Comparison of ENCODE assay signal across 8 mouse cellular contexts in the genomic region with DNA sequence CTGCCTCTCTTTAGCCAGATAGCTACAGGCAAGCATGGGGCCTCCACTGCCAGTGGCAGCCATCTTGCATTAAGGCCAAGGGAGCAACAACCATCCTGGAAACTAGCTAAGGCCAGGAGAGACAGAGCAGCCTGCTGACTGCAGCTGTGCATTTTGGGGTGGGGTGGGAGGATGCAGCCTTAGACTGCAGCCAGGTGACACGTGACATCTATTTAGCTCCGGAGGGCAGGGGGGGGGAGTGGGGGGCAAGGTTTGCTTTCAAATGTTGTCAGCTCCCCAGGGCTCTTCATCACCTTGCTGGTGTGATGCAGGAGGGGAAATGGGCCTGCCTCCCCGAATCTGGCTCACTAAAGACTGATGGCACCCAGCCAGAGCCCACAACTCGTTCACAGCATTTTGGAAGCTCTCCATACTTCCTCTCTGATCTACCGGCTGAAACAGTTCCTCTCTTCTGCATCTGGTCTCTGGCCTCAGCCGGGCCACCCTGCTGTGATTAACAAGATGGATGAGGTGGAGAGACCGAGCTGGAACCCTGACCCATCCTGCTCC. TPM values are rescaled to one million over a fixed set of nuclear protein-coding genes. Genes with fewer than 3 reads are reported as not detected.
DNase-seq lines count a peak whose midpoint lies in the region; ATAC-seq and TF ChIP-seq lines count a peak whose summit lies in the region.

No protein-coding gene starts in this region.

- H3K36me3 ChIP-seq in heart, embryonic 10.5 days: no peaks in the 10 kb centered on the region
- no peaks in the 10 kb centered on the region for H3K36me3 ChIP-seq in MEL (ENCODE audit: control insufficient read depth in 1 of 2, insufficient read depth in 2 of 2, low read length in 2 of 2)
- no peaks in the 10 kb centered on the region for H3K36me3 ChIP-seq in hindbrain, embryonic 11.5 days (ENCODE audit: control insufficient read depth, insufficient read depth, low read length)
- H3K36me3 ChIP-seq in small intestine, adult 2 months (ENCODE audit: control insufficient read depth, insufficient read depth, low read length): no peaks in the 10 kb centered on the region

- no peak overlapping the region for H3K4me3 ChIP-seq in heart, embryonic 10.5 days
- no peak overlapping the region for H3K4me3 ChIP-seq in MEL (ENCODE audit: control insufficient read depth in 1 of 2, insufficient read depth in 1 of 2, low read depth in 2 of 2, low read length in 2 of 2)
- no peak overlapping the region for H3K4me3 ChIP-seq in hindbrain, embryonic 11.5 days (ENCODE audit: low read depth, low read length)
- no peak overlapping the region for H3K4me3 ChIP-seq in small intestine, adult 2 months (ENCODE audit: low read depth, low read length)

- TF ChIP-seq RAD21 in MEL (IDR thresholded peaks at IDR 0.05; ENCODE audit: low read depth, low read length): no peak

- WGBS in heart, embryonic 10.5 days: 11% methylated on average over 7 of the region's 7 CpGs
- 9% methylated on average over 7 of the region's 7 CpGs for WGBS in hindbrain, embryonic 11.5 days
- 1% methylated on average over 7 of the region's 7 CpGs for WGBS in small intestine, adult 2 months

- no peak for TF ChIP-seq CTCF in MEL (IDR thresholded peaks at IDR 0.05 in 2 of 3, conservative IDR thresholded peaks at IDR 0.05 in 1 of 3; ENCODE audit: control insufficient read depth in 1 of 3, insufficient read depth in 1 of 3, low read depth in 2 of 3, low read length in 3 of 3, poor library complexity in 1 of 3, severe bottlenecking in 1 of 3)
- TF ChIP-seq CTCF in small intestine, adult 2 months (IDR thresholded peaks at IDR 0.05; ENCODE audit: extremely low read depth, insufficient read length, insufficient replicate concordance, low read depth, low read length): no peak

- H3K4me1 ChIP-seq in heart, embryonic 10.5 days: peaks cover 32% of the 10 kb centered on the region
- no peaks in the 10 kb centered on the region for H3K4me1 ChIP-seq in MEL (ENCODE audit: control insufficient read depth in 1 of 2, insufficient read depth in 2 of 2, low read length in 2 of 2)
- H3K4me1 ChIP-seq in hindbrain, embryonic 11.5 days (replicated peaks; ENCODE audit: control insufficient read depth, insufficient read depth, low read length): no peaks in the 10 kb centered on the region
- peaks cover 34% of the 10 kb centered on the region for H3K4me1 ChIP-seq in small intestine, adult 2 months (ENCODE audit: control insufficient read depth, insufficient read depth, insufficient read length, low read length)

- H3K9me3 ChIP-seq in heart, embryonic 10.5 days: no peaks in the 10 kb centered on the region
- no peaks in the 10 kb centered on the region for H3K9me3 ChIP-seq in MEL (replicated peaks; ENCODE audit: insufficient read depth, low read length)
- H3K9me3 ChIP-seq in hindbrain, embryonic 11.5 days (ENCODE audit: control insufficient read depth, low read length): no peaks in the 10 kb centered on the region

- H3K27me3 ChIP-seq in heart, embryonic 10.5 days (ENCODE audit: insufficient read depth, poor library complexity, severe bottlenecking): peaks cover 10% of the 10 kb centered on the region; the same call in 1 of the 2 replicates
- H3K27me3 ChIP-seq in MEL (ENCODE audit: control insufficient read depth in 1 of 2, insufficient read depth in 2 of 2, low read length in 2 of 2): peaks cover 0 to 8% of the 10 kb centered on the region in 2 experiments; a peak in 2 of 4 replicates
- H3K27me3 ChIP-seq in hindbrain, embryonic 11.5 days (ENCODE audit: control insufficient read depth, insufficient read depth, low read length): no peaks in the 10 kb centered on the region
- no peaks in the 10 kb centered on the region for H3K27me3 ChIP-seq in small intestine, adult 2 months (ENCODE audit: control insufficient read depth, insufficient read depth, low read length)

- no peaks in the 10 kb centered on the region for H3K79me2 ChIP-seq in MEL (ENCODE audit: control insufficient read depth, insufficient read depth, low read length, poor library complexity)

- no peak overlapping the region for H3K4me2 ChIP-seq in hindbrain, embryonic 11.5 days (replicated peaks; ENCODE audit: low read depth, low read length)

- no peak overlapping the region for H3K27ac ChIP-seq in heart, embryonic 10.5 days
- H3K27ac ChIP-seq in MEL (ENCODE audit: control insufficient read depth, low read depth, low read length): no peak overlapping the region
- no peak overlapping the region for H3K27ac ChIP-seq in hindbrain, embryonic 11.5 days (ENCODE audit: low read depth, low read length)
- peak overlapping the region; percentile 61 for H3K27ac ChIP-seq in small intestine, adult 2 months (ENCODE audit: insufficient read depth, low read depth, low read length)

- DNase-seq in heart, adult 11 months: peak; percentile 98
- DNase-seq in heart, embryonic 10.5 days (ENCODE audit: low spot score): no peak
- DNase-seq in MEL (ENCODE audit: low read depth, low spot score): peak; percentile 81
- peak; percentile 86 for DNase-seq in fibroblast of lung, adult 2 months (ENCODE audit: low read depth)
- peak; percentile 24 for DNase-seq in hindbrain, embryonic 11.5 days (ENCODE audit: low spot score)
- DNase-seq in layer of hippocampus, postnatal 10 days (ENCODE audit: low spot score in 2 of 2): peak; percentile 57 to 68
- no peak for DNase-seq in cerebellum, adult 11 months

- no peak overlapping the region for H3K9ac ChIP-seq in MEL (ENCODE audit: control insufficient read depth, low read depth, low read length, poor library complexity, severe bottlenecking)
- H3K9ac ChIP-seq in hindbrain, embryonic 11.5 days (ENCODE audit: low read depth, low read length): no peak overlapping the region

- ATAC-seq in hindbrain, embryonic 11.5 days (ENCODE audit: low FRiP score): no peak

- no peak for TF ChIP-seq EP300 in MEL (IDR thresholded peaks at IDR 0.05; ENCODE audit: low read depth in 1 of 2, low read length in 2 of 2)

- TF ChIP-seq POLR2A in MEL (IDR thresholded peaks at IDR 0.05; ENCODE audit: control insufficient read depth in 1 of 2, insufficient read depth in 1 of 2, low read depth in 1 of 2, low read length in 2 of 2, poor library complexity in 1 of 2): no peak
- no peak for TF ChIP-seq POLR2A in small intestine, adult 2 months (IDR thresholded peaks at IDR 0.05; ENCODE audit: low read depth, low read length)

TF ChIP-seq in MEL, 35 proteins besides CTCF, POLR2A, EP300 and RAD21:
- 0 out of 2 replicates have a peak, but pooled peaks have one; percentile 24 for TF ChIP-seq TCF12 (IDR thresholded peaks at IDR 0.05; ENCODE audit: low read depth, low read length)
- TF ChIP-seq RCOR1 (IDR thresholded peaks at IDR 0.05; ENCODE audit: low read depth, low read length): peak; percentile 94
- TF ChIP-seq ZMIZ1 (IDR thresholded peaks at IDR 0.05; ENCODE audit: low read depth, low read length): no peak
- TF ChIP-seq HCFC1 (IDR thresholded peaks at IDR 0.05; ENCODE audit: low read depth, low read length): no peak
- TF ChIP-seq ETS1 (IDR thresholded peaks at IDR 0.05; ENCODE audit: low read depth, low read length): no peak
TF ChIP-seq in MEL: peak in this region for 2.

RNA-seq across cellular contexts. Expression of gene Lrrc32, which starts 34.8 kb away (rescaled TPM):
- polyA plus RNA-seq in heart, embryonic 10.5 days (2016; fragmentation: Nextera tagmentation; extraction: Ambion mirVana): 4.8 and 7.3 TPM in 2 replicates
- not detected in 2 replicates for total RNA-seq in MEL (2012; rRNA removed)
- not detected for polyA plus RNA-seq in MEL (2012; ENCODE audit: insufficient read depth in 1 of 2, insufficient read length in 2 of 2, low read depth in 1 of 2, low replicate concordance in 2 of 2, missing spikeins in 1 of 2)
- 3.1 and 3.3 TPM in 2 replicates for polyA plus RNA-seq in hindbrain, embryonic 11.5 days (2014; fragmentation: Nextera tagmentation; extraction: Ambion mirVana)
- 1 to 10 TPM; 3.1 to 3.5 TPM for total RNA-seq in layer of hippocampus, postnatal 10 days (2021)
- 10.5 and 17.7 TPM in 2 replicates for polyA plus RNA-seq in small intestine, adult 2 months (2012; rRNA removed)

Comparison
In these comparisons a context has a peak if more than half of its experiments do, and no peak if none do; other contexts are left out.
1. DNase-seq: peak in heart, adult 11 months (single experiment), MEL (single experiment), fibroblast of lung, adult 2 months (single experiment), hindbrain, embryonic 11.5 days (single experiment) and layer of hippocampus, postnatal 10 days (2 of 2); none in heart, embryonic 10.5 days (single experiment) and cerebellum, adult 11 months (single experiment).